Mouse (Mus musculus) embryonic fibroblast, embryonic 13.5 days (primary cell): ENCODE data around the gene Wdr5b.

Source experiments
- CTCF ChIP-seq: IDR thresholded peaks from 2 replicates; pipeline ENCODE4 v1.5.1; 2011; ENCODE audit warnings: mild to moderate bottlenecking, control low read depth, low read length, moderate library complexity, borderline replicate concordance; ENCODE audit not compliant: insufficient read depth
- POLR2A ChIP-seq: IDR thresholded peaks from 2 replicates; pipeline ENCODE4 v1.6.1; 2011; ENCODE audit warnings: low read depth, mild to moderate bottlenecking, control low read depth, low read length, moderate library complexity

DNA sequence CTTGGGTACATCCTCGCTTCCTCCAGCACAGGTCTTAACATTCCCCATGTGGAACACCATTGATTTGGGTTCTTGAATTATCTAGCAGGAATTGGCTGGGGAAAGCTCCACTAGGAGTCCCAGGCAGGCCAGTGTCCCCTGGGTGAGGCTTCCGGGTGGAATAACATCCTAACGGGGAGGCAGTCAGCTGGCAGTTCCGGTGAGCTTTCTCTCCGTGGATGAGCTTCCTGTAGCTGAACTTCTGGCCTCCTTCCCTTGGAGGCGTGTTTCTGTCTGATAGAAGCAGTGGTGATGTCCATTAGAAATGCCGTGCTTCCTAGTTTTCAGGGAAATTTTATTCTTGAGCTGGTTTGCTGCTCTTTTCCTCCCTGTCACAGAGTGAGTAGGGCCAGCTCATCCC lies 48.1 kb downstream of the Wdr5b start:
- TF ChIP-seq POLR2A (no peak), CTCF (no peak)
